Mouse (Mus musculus): ENCODE measurements around the gene Ttc30b. TPM values are rescaled to one million over a fixed set of nuclear protein-coding genes. Genes with fewer than 3 reads are reported as not detected.
"Not testable (repeated sequence)": the region's sequence is repeated elsewhere in the genome, so short reads cannot be mapped to it uniquely, and the experiment has no call there.

Gene Ttc30b
- polyA plus RNA-seq, 1 experiment from 2014 or later, result 1.0 TPM

- Histone ChIP-seq H3K27ac (replicated peaks) (no peak overlapping the region), H3K4me3 (replicated peaks) (no peak overlapping the region), H3K4me2 (no peak overlapping the region), H3K9me3 (replicated peaks) (no peaks in the 10 kb centered on the region), H3K27me3 (no peaks in the 10 kb centered on the region), H3K9ac (no peak overlapping the region), H3K36me3 (replicated peaks) (no peaks in the 10 kb centered on the region), H3K4me1 (replicated peaks) (no peaks in the 10 kb centered on the region)
- WGBS (ENCODE audit: insufficient replicate concordance), result 69% methylated on average over 8 of the region's 8 CpGs
- no peak for ATAC-seq (ENCODE audit: insufficient read depth)
These were observed 12.3 kb upstream of the Ttc30b start for GRCm38 (mm10) chr2:75950685-75951084.

DNA sequence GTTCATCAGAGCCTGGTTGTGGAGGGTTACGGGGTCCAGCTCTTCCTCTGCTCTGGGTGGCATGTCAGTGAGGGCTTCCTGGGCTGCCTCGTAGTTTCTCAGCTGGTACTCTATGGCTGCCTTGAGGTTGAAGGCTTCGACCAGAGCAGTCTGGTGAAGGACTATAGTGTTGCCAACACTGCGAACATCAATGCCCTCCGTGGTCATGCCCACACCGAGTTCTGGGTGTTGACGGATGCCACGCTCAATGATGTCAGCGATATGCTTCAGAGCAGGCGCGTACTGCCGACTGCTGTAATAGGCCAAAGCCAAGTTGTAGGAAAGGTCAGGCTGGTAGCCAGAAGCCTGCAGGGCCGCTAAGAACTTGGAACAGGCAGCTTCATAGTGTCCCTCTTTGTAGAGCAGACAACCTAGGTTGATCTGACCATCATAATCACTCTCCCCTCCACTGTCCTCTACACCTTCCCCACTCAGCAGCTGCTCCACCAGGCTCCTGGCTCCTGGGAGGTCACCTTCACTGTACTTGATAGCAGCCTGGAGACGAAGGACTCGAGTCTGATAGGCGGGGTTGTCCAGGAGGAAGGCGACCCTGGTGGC is 767 bp downstream of the Ttc30b start:
- not testable (repeated sequence) for H3K4me1 ChIP-seq (replicated peaks); H3K9me3 ChIP-seq (replicated peaks); H3K27me3 ChIP-seq; H3K36me3 ChIP-seq (replicated peaks); H3K9ac ChIP-seq; H3K27ac ChIP-seq (replicated peaks)
- H3K4me2 ChIP-seq, result peak overlapping the region; percentile 64
- peak overlapping the region; percentile 66 for H3K4me3 ChIP-seq (replicated peaks)
- 63% methylated on average over 16 of the region's 17 CpGs for WGBS (ENCODE audit: insufficient replicate concordance)
- 0 out of 2 replicates have a peak, but pooled peaks have one; percentile 12 for ATAC-seq (ENCODE audit: insufficient read depth)

GRCm38 (mm10) chr2:75936685-75937084 is 1.7 kb downstream of the Ttc30b start:
- ATAC-seq (ENCODE audit: insufficient read depth); H3K27me3 ChIP-seq; H3K9ac ChIP-seq; H3K36me3 ChIP-seq (replicated peaks); H3K27ac ChIP-seq (replicated peaks); H3K4me3 ChIP-seq (replicated peaks); H3K4me2 ChIP-seq; H3K9me3 ChIP-seq (replicated peaks); H3K4me1 ChIP-seq (replicated peaks): not testable (repeated sequence)
- WGBS (ENCODE audit: insufficient replicate concordance), result 74% methylated on average over 2 of the region's 2 CpGs

DNA sequence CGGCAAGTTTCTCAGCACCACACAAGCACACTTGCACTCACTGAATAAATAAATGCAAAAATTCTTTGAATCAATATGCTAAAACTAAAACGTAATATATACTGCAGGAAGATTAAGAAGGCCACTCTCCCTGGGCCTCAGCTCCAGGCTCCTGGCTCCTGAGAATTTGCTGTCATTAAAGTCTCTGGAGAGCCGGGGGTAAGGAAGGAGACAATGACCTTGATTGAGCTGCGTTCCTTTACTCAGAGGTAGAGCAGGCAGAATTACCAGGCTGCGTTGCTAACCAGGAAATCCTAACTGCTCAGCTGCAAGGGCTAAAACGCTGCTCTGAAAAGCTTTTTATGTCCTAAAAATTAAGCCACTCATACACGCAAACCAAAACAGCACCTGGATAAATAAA is 4.8 kb downstream of the Ttc30b start:
- H3K4me1 ChIP-seq (replicated peaks), result peaks cover 4% of the 10 kb centered on the region; the same call in 1 of the 2 replicates
- H3K4me3 ChIP-seq (replicated peaks), result no peak overlapping the region
- no peak for ATAC-seq (ENCODE audit: insufficient read depth)
- WGBS (ENCODE audit: insufficient replicate concordance), result 53% methylated on average over 7 of the region's 7 CpGs
- no peak overlapping the region for H3K9ac ChIP-seq
- H3K27me3 ChIP-seq, result no peaks in the 10 kb centered on the region
- no peaks in the 10 kb centered on the region for H3K9me3 ChIP-seq (replicated peaks)
- H3K4me2 ChIP-seq, result no peak overlapping the region
- H3K27ac ChIP-seq (replicated peaks), result no peak overlapping the region
- H3K36me3 ChIP-seq (replicated peaks), result no peaks in the 10 kb centered on the region; the same call in 1 of the 2 replicates

- Histone ChIP-seq H3K9ac (no peak overlapping the region), H3K27ac (replicated peaks) (no peak overlapping the region), H3K4me1 (replicated peaks) (no peaks in the 10 kb centered on the region), H3K9me3 (replicated peaks) (no peaks in the 10 kb centered on the region), H3K4me3 (replicated peaks) (no peak overlapping the region), H3K27me3 (no peaks in the 10 kb centered on the region), H3K36me3 (replicated peaks) (peaks cover 4% of the 10 kb centered on the region), H3K4me2 (no peak overlapping the region)
- 80% methylated on average over 2 of the region's 2 CpGs for WGBS (ENCODE audit: insufficient replicate concordance)
- no peak for ATAC-seq (ENCODE audit: insufficient read depth)
These were observed 7.4 kb downstream of the Ttc30b start for GRCm38 (mm10) chr2:75930941-75931340.

- no peak overlapping the region for H3K27ac ChIP-seq (replicated peaks)
- H3K9ac ChIP-seq, result no peak overlapping the region
- H3K9me3 ChIP-seq (replicated peaks), result no peaks in the 10 kb centered on the region
- H3K4me2 ChIP-seq, result no peak overlapping the region
- H3K4me3 ChIP-seq (replicated peaks), result no peak overlapping the region
- H3K27me3 ChIP-seq, result no peaks in the 10 kb centered on the region
- no peaks in the 10 kb centered on the region for H3K4me1 ChIP-seq (replicated peaks)
- H3K36me3 ChIP-seq (replicated peaks), result peaks cover 8% of the 10 kb centered on the region
- no peak for ATAC-seq (ENCODE audit: insufficient read depth)
- 82% methylated on average over 6 of the region's 6 CpGs for WGBS (ENCODE audit: insufficient replicate concordance)
These were observed 8.5 kb downstream of the Ttc30b start for GRCm38 (mm10) chr2:75929786-75930444.

DNA sequence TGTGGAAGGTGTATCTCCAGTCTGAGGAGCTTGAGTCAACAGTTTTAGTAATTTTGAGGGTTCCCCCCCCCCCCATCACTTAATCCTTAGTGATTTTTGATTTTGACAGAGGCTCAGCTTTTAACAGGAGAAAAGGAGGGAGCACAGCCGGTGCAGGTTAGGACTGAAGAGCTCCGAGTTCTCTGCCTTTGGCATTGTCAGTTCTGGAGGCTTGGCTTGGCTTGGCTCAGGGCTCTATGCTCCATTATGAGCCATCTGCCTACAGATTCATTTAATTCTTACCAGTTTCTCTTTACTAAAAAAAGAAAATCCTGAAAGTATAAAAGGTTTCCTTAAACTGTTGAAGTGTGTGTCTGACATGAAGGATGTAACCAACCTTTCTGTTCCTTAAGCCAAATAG is 9.2 kb downstream of the Ttc30b start:
- Histone ChIP-seq H3K9me3 (replicated peaks) (no peaks in the 10 kb centered on the region), H3K36me3 (replicated peaks) (peaks cover 8% of the 10 kb centered on the region), H3K4me1 (replicated peaks) (no peaks in the 10 kb centered on the region), H3K4me2 (no peak overlapping the region), H3K27ac (replicated peaks) (no peak overlapping the region), H3K27me3 (no peaks in the 10 kb centered on the region), H3K4me3 (replicated peaks) (no peak overlapping the region), H3K9ac (no peak overlapping the region)
- ATAC-seq (ENCODE audit: insufficient read depth), result no peak
- WGBS (ENCODE audit: insufficient replicate concordance), result 86% methylated on average over 2 of the region's 2 CpGs

GRCm38 (mm10) chr2:75928011-75928410 is 10.4 kb downstream of the Ttc30b start:
- no peak overlapping the region for H3K9ac ChIP-seq
- H3K9me3 ChIP-seq (replicated peaks), result no peaks in the 10 kb centered on the region
- no peak overlapping the region for H3K4me3 ChIP-seq (replicated peaks)
- no peak overlapping the region for H3K27ac ChIP-seq (replicated peaks)
- H3K4me1 ChIP-seq (replicated peaks), result no peaks in the 10 kb centered on the region
- no peaks in the 10 kb centered on the region for H3K27me3 ChIP-seq
- no peak overlapping the region for H3K4me2 ChIP-seq
- ATAC-seq (ENCODE audit: insufficient read depth), result no peak
- 80% methylated on average over 3 of the region's 3 CpGs for WGBS (ENCODE audit: insufficient replicate concordance)
- peaks cover 8% of the 10 kb centered on the region for H3K36me3 ChIP-seq (replicated peaks)

- 77% methylated on average over 5 of the region's 5 CpGs for WGBS (ENCODE audit: insufficient replicate concordance)
- Histone ChIP-seq H3K36me3 (replicated peaks) (peaks cover 11% of the 10 kb centered on the region), H3K9ac (no peak overlapping the region), H3K4me2 (no peak overlapping the region), H3K27me3 (no peaks in the 10 kb centered on the region), H3K27ac (replicated peaks) (no peak overlapping the region), H3K4me3 (replicated peaks) (no peak overlapping the region), H3K9me3 (replicated peaks) (no peaks in the 10 kb centered on the region), H3K4me1 (replicated peaks) (no peaks in the 10 kb centered on the region)
- no peak for ATAC-seq (ENCODE audit: insufficient read depth)
These were observed 12.3 kb downstream of the Ttc30b start for GRCm38 (mm10) chr2:75926061-75926460.

DNA sequence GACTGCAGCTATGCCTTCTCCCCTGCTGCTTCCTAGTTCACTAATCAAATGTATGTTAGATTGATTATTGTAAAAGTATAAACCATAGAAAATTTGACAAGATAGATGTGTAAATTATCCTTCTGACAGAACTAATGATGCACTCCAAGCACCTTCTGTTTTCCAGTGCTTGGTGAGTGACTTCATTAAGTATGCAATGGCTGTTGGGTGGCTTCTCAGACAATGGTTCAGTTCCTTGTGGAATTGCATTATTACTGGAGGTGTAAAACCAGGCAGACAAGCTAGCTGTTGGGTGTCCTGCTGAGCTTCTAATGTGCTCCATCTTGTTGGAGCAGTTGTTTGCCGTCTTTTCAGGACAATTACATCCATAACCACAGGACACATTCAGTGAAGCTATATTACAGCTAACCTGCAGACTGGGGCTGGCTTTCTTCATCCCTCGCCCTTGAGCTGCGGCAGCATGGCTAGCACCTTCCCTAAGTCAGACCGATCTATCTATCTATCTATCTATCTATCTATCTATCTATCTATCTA is 14.5 kb downstream of the Ttc30b start:
- H3K4me3 ChIP-seq (replicated peaks), result no peak overlapping the region
- no peaks in the 10 kb centered on the region for H3K9me3 ChIP-seq (replicated peaks)
- no peaks in the 10 kb centered on the region for H3K27me3 ChIP-seq
- no peaks in the 10 kb centered on the region for H3K4me1 ChIP-seq (replicated peaks)
- ATAC-seq (ENCODE audit: insufficient read depth), result no peak
- no peak overlapping the region for H3K4me2 ChIP-seq
- no peak overlapping the region for H3K27ac ChIP-seq (replicated peaks)
- peaks cover 11% of the 10 kb centered on the region; the same call in 1 of the 2 replicates for H3K36me3 ChIP-seq (replicated peaks)
- H3K9ac ChIP-seq, result no peak overlapping the region
- 77% methylated on average over 4 of the region's 4 CpGs for WGBS (ENCODE audit: insufficient replicate concordance)

DNA sequence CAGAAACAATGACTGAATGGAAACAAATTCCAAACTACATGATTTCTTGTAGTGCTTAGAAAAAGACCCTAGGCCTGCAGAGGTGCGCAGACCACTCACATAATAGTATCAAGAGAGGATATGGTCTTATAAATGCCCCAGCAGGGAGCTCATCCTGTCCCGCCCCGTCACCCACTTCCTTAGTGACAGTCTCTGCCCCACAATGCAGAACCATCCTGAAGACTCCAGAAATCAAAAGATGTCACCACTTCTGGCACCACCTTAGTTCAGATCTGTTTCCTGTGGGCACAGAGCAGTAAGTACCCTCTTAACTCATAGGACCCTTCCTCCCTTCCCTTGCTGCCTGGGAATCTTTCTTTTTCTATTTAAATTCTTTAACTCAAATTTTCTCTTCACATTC is 23.3 kb downstream of the Ttc30b start:
- WGBS (ENCODE audit: insufficient replicate concordance), result 80% methylated on average over 3 of the region's 3 CpGs

More for the DNA sequence above, 23.3 kb downstream of the Ttc30b start:
- Histone ChIP-seq H3K4me1 (replicated peaks) (no peaks in the 10 kb centered on the region), H3K36me3 (replicated peaks) (peaks cover 22% of the 10 kb centered on the region), H3K4me3 (replicated peaks) (no peak overlapping the region), H3K27ac (replicated peaks) (no peak overlapping the region), H3K9ac (no peak overlapping the region), H3K4me2 (no peak overlapping the region), H3K27me3 (no peaks in the 10 kb centered on the region), H3K9me3 (replicated peaks) (no peaks in the 10 kb centered on the region)
- no peak for ATAC-seq (ENCODE audit: insufficient read depth)
